Mouse (Mus musculus) ES-Bruce4 (cell line): ENCODE measurements at regions not wholly inside any gene's neighbourhood (a gene's known extent, or its start where the extent isn't known, plus 50 kb on each side); places are given as distances from the start of the nearest gene placed in this dataset.

Source experiments
- H3K27ac ChIP-seq: 2 replicates; pipeline ENCODE4 v1.5.1; 2012; ENCODE audit warnings: low read length, inconsistent platforms; ENCODE audit not compliant: insufficient read depth
- H3K27me3 ChIP-seq: 2 replicates; pipeline ENCODE4 v1.6.1; 2012; ENCODE audit warnings: mild to moderate bottlenecking, low read length, inconsistent platforms; ENCODE audit not compliant: control insufficient read depth, poor library complexity, insufficient read depth, severe bottlenecking
- H3K36me3 ChIP-seq: 2 replicates; pipeline ENCODE4 v1.6.1; 2012; ENCODE audit warnings: inconsistent platforms, mild to moderate bottlenecking, low read length, moderate library complexity; ENCODE audit not compliant: control insufficient read depth, poor library complexity, insufficient read depth, severe bottlenecking
- H3K4me1 ChIP-seq: one replicate; pipeline ENCODE4 v1.8.1; 2011; ENCODE audit warnings: low read length; ENCODE audit not compliant: control insufficient read depth, insufficient read depth
- H3K4me3 ChIP-seq: 2 replicates; pipeline ENCODE4 v1.5.1; 2011; ENCODE audit warnings: low read depth, mild to moderate bottlenecking, low read length
- H3K9ac ChIP-seq: 2 replicates; pipeline ENCODE4 v1.6.1; 2012; ENCODE audit warnings: low read depth, mild to moderate bottlenecking, inconsistent platforms; ENCODE audit not compliant: poor library complexity, severe bottlenecking
- H3K9me3 ChIP-seq: replicated peaks from 2 replicates; pipeline ENCODE4 v1.6.1; 2012; ENCODE audit warnings: mild to moderate bottlenecking, low read length, inconsistent platforms; ENCODE audit not compliant: control insufficient read depth, poor library complexity, insufficient read depth, severe bottlenecking
- CTCF ChIP-seq: IDR thresholded peaks from one replicate; pipeline ENCODE4 v1.8.1; 2011; ENCODE audit warnings: low read depth, low read length
- EP300 ChIP-seq: IDR thresholded peaks from 2 replicates; pipeline ENCODE4 v1.6.1; 2011; ENCODE audit warnings: low read depth, low read length; ENCODE audit not compliant: insufficient read depth
- POLR2A ChIP-seq: IDR thresholded peaks from one replicate; pipeline ENCODE4 v1.8.1; 2011; ENCODE audit warnings: low read length; ENCODE audit not compliant: insufficient read depth

- no peaks in the 10 kb centered on the region for H3K27me3 ChIP-seq
- H3K36me3 ChIP-seq, result no peaks in the 10 kb centered on the region
- no peaks in the 10 kb centered on the region for H3K9me3 ChIP-seq
- no peak overlapping the region for H3K9ac ChIP-seq
- TF ChIP-seq CTCF, result no peak
- no peak for TF ChIP-seq EP300
- TF ChIP-seq POLR2A, result no peak
- H3K4me3 ChIP-seq, result no peak overlapping the region
- no peaks in the 10 kb centered on the region for H3K4me1 ChIP-seq
- no peak overlapping the region for H3K27ac ChIP-seq
These were observed 119.2 kb upstream of the Tsc22d1 start for GRCm38 (mm10) chr14:76295411-76296169.

GRCm38 (mm10) chr14:76297864-76298263, 116.9 kb upstream of the Tsc22d1 start:
- H3K36me3 ChIP-seq, result no peaks in the 10 kb centered on the region

GRCm38 (mm10) chr14:76302322-76302991, 112.3 kb upstream of the Tsc22d1 start:
- H3K27me3 ChIP-seq, result no peaks in the 10 kb centered on the region
- H3K36me3 ChIP-seq, result no peaks in the 10 kb centered on the region
- H3K4me3 ChIP-seq, result no peak overlapping the region
- no peaks in the 10 kb centered on the region for H3K9me3 ChIP-seq
- no peaks in the 10 kb centered on the region for H3K4me1 ChIP-seq
- no peak overlapping the region for H3K9ac ChIP-seq
- no peak for TF ChIP-seq POLR2A
- TF ChIP-seq CTCF, result no peak
- no peak for TF ChIP-seq EP300
- H3K27ac ChIP-seq, result no peak overlapping the region

More at GRCm38 (mm10) chr14:76297864-76298263, 116.9 kb upstream of the Tsc22d1 start:
- Histone ChIP-seq H3K4me1 (no peaks in the 10 kb centered on the region), H3K9ac (no peak overlapping the region), H3K27ac (no peak overlapping the region), H3K27me3 (no peaks in the 10 kb centered on the region), H3K9me3 (no peaks in the 10 kb centered on the region), H3K4me3 (no peak overlapping the region)
- no peak for TF ChIP-seq CTCF
- TF ChIP-seq POLR2A, result no peak
- no peak for TF ChIP-seq EP300

- Histone ChIP-seq H3K9me3 (no peaks in the 10 kb centered on the region), H3K27me3 (no peaks in the 10 kb centered on the region), H3K9ac (no peak overlapping the region), H3K4me3 (no peak overlapping the region), H3K27ac (no peak overlapping the region), H3K4me1 (no peaks in the 10 kb centered on the region), H3K36me3 (no peaks in the 10 kb centered on the region)
- TF ChIP-seq POLR2A (no peak), EP300 (no peak), CTCF (no peak)
These were observed 107.2 kb upstream of the Tsc22d1 start for GRCm38 (mm10) chr14:76307603-76308002.

- Histone ChIP-seq H3K27me3 (no peaks in the 10 kb centered on the region), H3K27ac (no peak overlapping the region), H3K4me1 (no peaks in the 10 kb centered on the region), H3K9ac (no peak overlapping the region), H3K4me3 (no peak overlapping the region), H3K9me3 (no peaks in the 10 kb centered on the region), H3K36me3 (no peaks in the 10 kb centered on the region)
- TF ChIP-seq CTCF (no peak), EP300 (no peak), POLR2A (no peak)
These were observed 106.5 kb upstream of the Tsc22d1 start for GRCm38 (mm10) chr14:76308188-76308812.
